Mouse (Mus musculus) ES-Bruce4 (cell line): ENCODE results near the gene Olfr104-ps.

Experiments
- CTCF ChIP-seq: IDR thresholded peaks from one replicate; pipeline ENCODE4 v1.8.1; 2011; ENCODE audit warnings: low read depth, low read length
- EP300 ChIP-seq: IDR thresholded peaks from 2 replicates; pipeline ENCODE4 v1.6.1; 2011; ENCODE audit warnings: low read depth, low read length; ENCODE audit not compliant: insufficient read depth
- POLR2A ChIP-seq: IDR thresholded peaks from one replicate; pipeline ENCODE4 v1.8.1; 2011; ENCODE audit warnings: low read length; ENCODE audit not compliant: insufficient read depth

DNA sequence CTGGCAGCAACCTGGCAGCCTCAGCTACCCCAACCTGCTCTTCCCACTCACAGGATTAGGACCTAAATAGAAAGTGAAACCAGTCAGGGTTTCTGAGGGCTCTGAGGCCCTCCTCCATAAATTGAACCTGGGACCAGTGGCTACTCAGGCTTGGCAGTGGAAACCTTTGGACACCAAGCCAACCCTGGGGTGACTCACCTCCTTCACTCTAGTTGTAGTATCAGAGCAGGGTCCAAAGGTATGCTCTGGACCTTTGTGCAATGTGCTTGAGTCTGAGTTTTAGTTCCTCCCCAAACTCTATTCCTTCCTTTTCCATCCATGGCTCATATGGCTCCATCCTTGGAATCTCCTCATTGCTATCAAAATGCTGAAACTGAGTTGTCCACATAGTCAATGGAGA is 54.0 kb downstream of the Olfr104-ps start:
- TF ChIP-seq CTCF = no peak
- TF ChIP-seq POLR2A = no peak
- TF ChIP-seq EP300 = no peak
